Mouse (Mus musculus): ENCODE measurements around the gene Mbnl2.

GRCm38 (mm10) chr14:120270633-120271032 is 4.8 kb upstream of the Mbnl2 start:
- no peak for TF ChIP-seq CTCF (IDR thresholded peaks at IDR 0.05; ENCODE audit: low read depth, low read length)
- no peak for TF ChIP-seq POLR2A (IDR thresholded peaks at IDR 0.05; ENCODE audit: borderline replicate concordance, low read depth, low read length)
